ENCODE assay signal across 7 mouse cellular contexts in the genomic region with DNA sequence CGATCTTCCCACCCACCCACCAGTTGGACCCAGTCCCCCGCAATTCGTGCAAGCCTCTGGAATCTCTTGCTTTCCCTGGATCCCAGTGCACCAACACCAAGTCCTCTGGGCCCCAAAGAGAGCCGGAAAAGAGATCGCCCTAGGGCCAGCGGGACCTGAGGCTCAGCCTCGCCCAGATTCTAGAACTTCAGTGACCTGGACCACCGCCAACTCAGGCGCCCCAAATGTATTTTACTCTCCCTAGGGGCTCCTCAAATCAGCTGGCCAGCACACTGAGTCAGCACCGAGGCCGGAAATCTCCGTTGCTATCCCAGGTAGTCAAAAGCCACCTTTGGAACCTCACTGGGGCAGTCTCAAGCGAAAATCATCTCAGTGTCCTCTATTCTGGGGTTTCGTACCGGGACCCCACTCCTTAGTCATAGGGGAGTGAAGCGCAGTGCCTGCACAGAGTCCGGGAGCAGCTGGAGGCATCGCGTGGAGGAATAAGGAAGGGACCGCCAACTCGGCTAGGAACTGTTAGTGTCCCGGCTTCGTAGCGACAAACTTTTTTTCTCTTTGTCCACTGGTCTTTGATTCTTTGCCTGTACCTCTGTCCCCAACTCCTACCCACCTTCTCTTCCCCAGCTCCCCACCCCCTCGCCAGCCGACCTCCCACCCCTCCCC. TPM values are rescaled to one million over a fixed set of nuclear protein-coding genes. Genes with fewer than 3 reads are reported as not detected.
DNase-seq lines count a peak whose midpoint lies in the region; ATAC-seq and TF ChIP-seq lines count a peak whose summit lies in the region.

No protein-coding gene starts in this region.

- TF ChIP-seq CTCF in lung, adult 2 months (IDR thresholded peaks at IDR 0.05; ENCODE audit: insufficient read depth, low read length): no peak

- DNase-seq in lung, adult 2 months: peak; percentile 59
- no peak for DNase-seq in lung, postnatal 36 days
- DNase-seq in right cerebral cortex, postnatal 14 days: no peak

- no peak for TF ChIP-seq POLR2A in lung, adult 2 months (IDR thresholded peaks at IDR 0.05; ENCODE audit: borderline replicate concordance, extremely low read depth, low read depth, low read length)

- peaks cover 99% of the 10 kb centered on the region for H3K27me3 ChIP-seq in hindbrain, embryonic 12.5 days
- H3K27me3 ChIP-seq in liver, embryonic 15.5 days: peaks cover 97% of the 10 kb centered on the region
- peaks cover 62% of the 10 kb centered on the region for H3K27me3 ChIP-seq in stomach, embryonic 15.5 days (replicated peaks)

- no peak for ATAC-seq in hindbrain, embryonic 12.5 days (ENCODE audit: low FRiP score)
- ATAC-seq in liver, embryonic 15.5 days (ENCODE audit: insufficient read depth): peak; percentile 4; the same call in 1 of the 2 replicates
- no peak for ATAC-seq in stomach, embryonic 15.5 days (ENCODE audit: insufficient read depth, low FRiP score, low read depth)
- no peak for ATAC-seq in inflammation-experienced regulatory T-cells, adult 6 months

- no peak overlapping the region for H3K9ac ChIP-seq in hindbrain, embryonic 12.5 days
- peak overlapping the region; percentile 15; the same call in 1 of the 2 replicates for H3K9ac ChIP-seq in liver, embryonic 15.5 days
- H3K9ac ChIP-seq in stomach, embryonic 15.5 days: peak overlapping the region; percentile 33

- peak overlapping the region; percentile 64 for H3K4me3 ChIP-seq in lung, adult 2 months (replicated peaks; ENCODE audit: extremely low read depth, low read depth, low read length)
- H3K4me3 ChIP-seq in hindbrain, embryonic 12.5 days: peak overlapping the region; percentile 16
- H3K4me3 ChIP-seq in liver, embryonic 15.5 days (replicated peaks): peak overlapping the region; percentile 48
- peak overlapping the region; percentile 50 for H3K4me3 ChIP-seq in stomach, embryonic 15.5 days (replicated peaks)

- 3% methylated on average over 26 of the region's 26 CpGs for WGBS in lung, adult 2 months
- WGBS in hindbrain, embryonic 12.5 days: under 1% methylated on average over 26 of the region's 26 CpGs
- WGBS in liver, embryonic 15.5 days (ENCODE audit: insufficient replicate concordance): under 1% methylated on average over 26 of the region's 26 CpGs
- WGBS in stomach, embryonic 15.5 days: 1% methylated on average over 26 of the region's 26 CpGs

- no peaks in the 10 kb centered on the region; the same call in 1 of the 2 replicates for H3K4me1 ChIP-seq in lung, adult 2 months (ENCODE audit: control insufficient read depth, insufficient read depth, low read length)
- peaks cover 8% of the 10 kb centered on the region for H3K4me1 ChIP-seq in hindbrain, embryonic 12.5 days
- peaks cover 6% of the 10 kb centered on the region; the same call in 1 of the 2 replicates for H3K4me1 ChIP-seq in liver, embryonic 15.5 days (replicated peaks)
- H3K4me1 ChIP-seq in stomach, embryonic 15.5 days: peaks cover 11% of the 10 kb centered on the region; the same call in 1 of the 2 replicates

- no peaks in the 10 kb centered on the region for H3K36me3 ChIP-seq in hindbrain, embryonic 12.5 days
- H3K36me3 ChIP-seq in liver, embryonic 15.5 days (replicated peaks): no peaks in the 10 kb centered on the region
- no peaks in the 10 kb centered on the region for H3K36me3 ChIP-seq in stomach, embryonic 15.5 days

- no peak overlapping the region for H3K27ac ChIP-seq in hindbrain, embryonic 12.5 days
- peak overlapping the region; percentile 61 for H3K27ac ChIP-seq in liver, embryonic 15.5 days (replicated peaks)
- H3K27ac ChIP-seq in stomach, embryonic 15.5 days: peak overlapping the region; percentile 86

- H3K4me2 ChIP-seq in hindbrain, embryonic 12.5 days (replicated peaks): no peak overlapping the region
- peak overlapping the region; percentile 52 for H3K4me2 ChIP-seq in liver, embryonic 15.5 days
- H3K4me2 ChIP-seq in stomach, embryonic 15.5 days: peak overlapping the region; percentile 67

- H3K9me3 ChIP-seq in hindbrain, embryonic 12.5 days (replicated peaks): no peaks in the 10 kb centered on the region
- H3K9me3 ChIP-seq in liver, embryonic 15.5 days (replicated peaks): no peaks in the 10 kb centered on the region
- no peaks in the 10 kb centered on the region for H3K9me3 ChIP-seq in stomach, embryonic 15.5 days

RNA-seq across cellular contexts. Expression of a gene that starts 1.8 kb away (rescaled TPM):
- 80.1 and 106 TPM in 2 replicates for polyA plus RNA-seq in lung, adult 2 months (2012; rRNA removed)
- 4.3 and 5.2 TPM in 2 replicates for polyA plus RNA-seq in hindbrain, embryonic 12.5 days (2016; fragmentation: Nextera tagmentation; extraction: Ambion mirVana)
- 3.9 and 4.3 TPM in 2 replicates for polyA plus RNA-seq in liver, embryonic 15.5 days (2015; fragmentation: Nextera tagmentation; extraction: Ambion mirVana)
- polyA plus RNA-seq in stomach, embryonic 15.5 days (2015; fragmentation: Nextera tagmentation; extraction: Ambion mirVana): 13.0 and 18.4 TPM in 2 replicates
- not detected for polyA plus RNA-seq in inflammation-experienced regulatory T-cells, adult 6 months (2017; shearing (Covaris generic))
